Mouse (Mus musculus) NIH3T3 (cell line): ENCODE data around the gene Pramel7.
"Not testable (repeated sequence)": the region's sequence is repeated elsewhere in the genome, so short reads cannot be mapped to it uniquely, and the experiment has no call there.

Source experiments
- DNase-seq: peaks from one replicate; pipeline ENCODE4 v3.0.0-alpha.2; 2012; ENCODE audit warnings: low read depth

Gene Pramel7

DNA sequence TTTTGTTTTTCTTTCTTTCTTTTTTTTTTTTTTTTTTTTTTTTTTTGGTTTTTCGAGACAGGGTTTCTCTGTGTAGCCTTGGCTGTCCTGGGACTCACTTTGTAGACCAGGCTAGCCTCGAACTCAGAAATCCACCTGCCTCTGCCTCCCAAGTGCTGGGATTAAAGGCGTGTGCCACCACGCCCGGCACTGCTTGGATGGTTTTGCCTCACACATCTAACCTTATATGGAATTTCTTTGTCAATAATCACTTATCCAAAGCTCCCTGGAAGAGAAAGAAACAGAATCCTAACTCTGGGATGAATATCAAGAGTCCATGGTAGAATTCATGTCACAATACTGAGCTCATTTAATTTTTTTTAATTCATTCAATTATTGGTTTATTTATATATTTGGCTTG, at the start of gene Pramel7:
Gene Pramel7, minus strand, starts transcription at position 101 of the 400 bp plus-strand sequence.
- not testable (repeated sequence) for DNase-seq

DNA sequence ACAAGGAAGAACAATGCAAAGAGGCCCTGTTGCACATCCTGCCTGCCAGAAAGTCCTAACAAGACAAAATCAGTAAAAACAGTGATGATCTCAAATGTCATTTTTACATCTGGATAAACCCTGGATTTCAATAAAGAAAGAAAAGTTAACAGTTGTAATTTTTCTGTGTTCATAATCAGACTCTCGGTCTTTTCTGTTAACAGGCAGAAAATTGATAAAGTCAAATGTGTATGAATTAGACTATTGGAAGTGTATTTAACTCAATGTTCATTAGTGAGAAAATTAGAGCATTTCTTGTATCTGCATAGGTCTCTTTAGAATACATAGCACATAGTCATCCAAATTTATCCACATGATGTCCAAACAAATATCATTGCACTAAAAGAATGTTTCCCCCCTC, 48.5 kb upstream of the Pramel7 start, which contains the start of gene Olfr1128:
Gene Olfr1128, minus strand, starts transcription at position 101 of the 400 bp plus-strand sequence.
- DNase-seq: no peak

DNA sequence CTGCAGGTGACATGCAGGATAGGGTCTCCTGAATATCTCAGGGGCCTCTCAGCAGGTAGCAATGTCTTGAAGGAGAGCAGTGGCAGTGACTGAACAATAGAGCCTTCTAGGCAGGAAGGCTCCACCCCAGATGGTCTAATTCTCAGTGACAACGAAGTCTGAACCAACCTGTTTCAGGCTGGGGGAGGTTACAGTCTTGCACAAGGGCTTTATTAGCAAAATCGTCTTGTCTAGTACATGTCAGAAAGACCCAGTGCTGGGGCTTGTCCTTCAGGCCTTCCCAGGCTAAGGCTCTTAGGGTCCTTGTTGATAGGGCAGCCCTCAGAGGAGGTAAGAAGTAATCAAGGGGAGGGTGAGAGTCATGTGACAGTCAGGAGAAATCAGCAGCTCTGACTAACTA, 37.9 kb upstream of the Pramel7 start:
- no peak for DNase-seq

DNA sequence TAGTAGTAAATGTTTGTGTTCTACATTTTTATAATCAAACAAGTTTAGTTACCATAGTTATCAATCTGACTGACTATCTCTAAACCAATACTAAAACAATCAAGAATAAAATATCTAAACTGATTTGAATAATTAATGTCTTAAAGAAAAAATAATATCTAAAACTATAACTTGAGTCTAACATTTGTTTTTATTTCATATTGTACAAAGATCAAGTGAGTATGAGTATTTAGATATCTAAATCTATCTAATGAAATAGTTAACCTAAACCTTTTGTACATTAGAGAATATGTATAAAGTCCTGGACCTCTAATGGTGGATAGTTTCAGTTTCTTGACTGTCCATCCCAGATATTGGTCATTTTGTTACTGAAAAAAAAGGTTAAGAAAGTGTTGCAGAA, 34.6 kb upstream of the Pramel7 start, which contains the start of gene Olfr153:
Gene Olfr153, plus strand, starts transcription at position 301 of the 400 bp plus-strand sequence.
- DNase-seq: no peak

DNA sequence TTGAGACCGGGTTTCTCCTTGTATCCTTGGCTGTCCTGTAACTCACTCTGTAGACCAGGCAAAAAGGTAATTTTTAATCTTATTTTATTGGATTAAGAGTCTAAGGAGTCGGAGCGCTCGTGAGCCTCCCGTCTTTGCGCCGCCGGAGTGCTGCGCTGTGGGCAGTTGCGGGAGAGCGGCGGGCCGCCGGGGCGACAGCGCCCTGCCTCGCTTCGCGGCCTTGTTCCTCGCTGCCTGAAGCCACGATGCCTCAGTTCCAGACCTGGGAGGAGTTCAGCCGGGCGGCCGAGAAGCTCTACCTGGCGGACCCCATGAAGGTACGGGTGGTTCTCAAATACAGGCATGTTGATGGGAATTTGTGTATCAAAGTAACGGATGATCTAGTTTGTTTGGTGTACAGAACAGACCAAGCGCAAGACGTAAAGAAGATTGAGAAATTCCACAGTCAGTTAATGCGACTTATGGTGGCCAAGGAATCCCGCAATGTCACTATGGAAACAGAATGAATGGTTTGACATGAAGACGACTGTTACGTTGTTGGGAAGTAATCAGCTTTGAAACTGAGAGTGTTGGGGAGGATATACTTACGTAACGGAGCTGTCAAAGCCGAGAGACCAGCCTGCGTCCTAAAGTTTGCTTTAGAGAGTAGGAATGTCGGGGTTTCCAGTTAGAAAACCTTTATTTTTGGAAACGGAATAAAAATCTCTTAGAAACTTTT, 29.2 kb upstream of the Pramel7 start:
- not testable (repeated sequence) for DNase-seq

DNA sequence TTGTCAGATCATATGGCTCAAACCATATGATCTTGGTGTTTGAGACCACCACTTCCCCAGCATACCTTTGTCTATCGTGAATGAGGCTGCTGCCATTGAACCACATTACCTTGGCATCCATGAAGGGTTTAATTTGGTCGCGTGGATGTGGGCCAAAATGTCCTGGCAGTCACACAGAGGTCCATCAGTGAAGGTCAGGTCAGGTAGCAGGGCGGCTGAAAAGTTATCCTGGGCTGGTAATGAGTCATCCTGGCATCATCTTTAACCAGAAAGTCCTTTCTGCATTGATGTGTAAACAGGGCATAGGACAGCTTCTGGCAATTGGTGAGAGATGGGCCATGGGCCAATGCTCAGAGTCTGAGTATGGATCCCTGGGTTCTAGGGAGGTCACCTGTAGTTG, 23.8 kb upstream of the Pramel7 start:
- no peak for DNase-seq

DNA sequence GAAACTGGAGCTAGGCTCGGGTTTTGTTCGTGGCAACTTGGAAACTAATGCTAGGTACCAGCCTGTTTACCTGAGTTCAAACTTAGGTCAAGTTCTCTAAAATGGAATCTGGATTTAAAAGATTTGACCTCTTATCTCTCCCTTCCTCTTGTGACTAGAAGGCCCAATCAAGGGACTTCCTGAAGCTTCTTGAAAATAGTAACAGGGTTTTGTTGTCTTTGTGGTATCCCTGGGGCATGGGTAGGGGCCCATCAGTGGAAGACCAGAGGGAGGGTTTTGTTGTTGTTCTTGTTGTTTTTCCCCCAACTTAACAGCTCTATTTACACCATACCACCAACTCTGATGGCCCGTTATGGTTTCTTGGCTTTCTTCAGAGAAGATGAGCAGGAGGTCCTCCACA, 19.7 kb upstream of the Pramel7 start:
- DNase-seq: no peak

DNA sequence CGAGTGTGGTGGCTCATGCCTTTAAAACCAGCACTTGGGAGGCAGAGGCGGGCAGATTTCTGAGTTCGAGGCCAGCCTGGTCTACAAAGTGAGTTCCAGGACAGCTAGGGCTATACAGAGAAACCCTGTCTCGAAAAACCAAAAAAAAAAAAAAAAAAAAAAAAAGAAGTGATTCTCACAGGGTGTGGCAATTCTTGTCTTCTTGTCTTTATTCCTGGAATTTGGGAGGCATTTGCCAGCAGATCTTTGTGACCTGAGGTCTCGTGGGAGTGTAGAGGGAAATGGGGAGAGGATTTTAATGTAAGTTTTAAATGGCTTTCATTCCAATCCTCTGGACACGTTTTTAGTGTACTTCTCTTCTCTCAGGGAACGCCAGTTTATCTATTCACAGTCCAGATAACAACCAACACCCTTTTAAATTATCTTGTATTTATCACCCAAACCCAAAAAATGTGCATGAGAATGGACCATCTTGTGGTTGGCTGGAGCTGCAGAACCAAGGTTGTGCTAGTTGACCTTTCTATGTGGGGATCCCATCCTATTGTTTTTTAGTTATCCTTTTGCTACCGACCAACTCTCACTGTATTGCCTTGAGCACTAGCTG, 18.7 kb upstream of the Pramel7 start:
- DNase-seq: no peak

DNA sequence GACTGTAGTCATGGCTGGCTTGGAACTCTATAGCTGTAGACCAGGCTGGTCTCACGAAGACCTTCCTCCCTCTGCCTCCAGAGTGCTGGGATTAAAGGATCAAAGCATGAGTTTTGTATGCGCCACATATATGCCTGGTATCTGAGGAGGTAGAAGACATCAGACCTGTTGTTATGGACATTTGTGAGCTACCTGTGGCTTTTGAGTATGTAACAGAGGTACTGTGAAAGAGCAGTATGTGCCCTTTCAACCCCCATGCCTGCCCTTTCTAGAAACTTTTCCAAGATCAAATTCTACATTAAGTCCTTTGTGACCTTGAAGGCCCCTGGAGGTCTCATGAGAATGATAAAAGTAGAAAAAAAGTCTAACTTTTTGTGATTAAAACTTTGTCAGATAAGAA, 18.2 kb upstream of the Pramel7 start:
- DNase-seq: no peak

DNA sequence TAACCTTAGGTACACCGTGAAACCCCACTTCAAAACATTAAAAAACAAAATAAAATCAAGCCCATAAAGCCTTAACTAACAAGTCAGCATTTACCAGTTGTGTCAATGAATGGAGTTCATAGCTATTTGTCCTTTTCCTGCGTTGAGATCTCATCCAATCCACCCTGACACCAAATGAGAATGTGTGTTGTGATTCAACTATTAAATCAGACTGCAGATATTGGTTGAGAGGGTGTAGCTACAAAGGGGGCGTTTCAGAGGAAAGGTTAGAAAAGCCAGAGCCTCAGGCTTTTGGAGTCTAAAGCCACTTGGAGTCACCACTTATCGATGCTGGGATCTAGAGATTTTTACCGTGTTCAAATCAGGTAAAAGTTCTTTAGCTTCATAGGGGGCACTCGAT, 9.4 kb upstream of the Pramel7 start, which contains the start of gene Pramel6:
Gene Pramel6, plus strand, starts transcription at position 301 of the 400 bp plus-strand sequence.
- DNase-seq: no peak

DNA sequence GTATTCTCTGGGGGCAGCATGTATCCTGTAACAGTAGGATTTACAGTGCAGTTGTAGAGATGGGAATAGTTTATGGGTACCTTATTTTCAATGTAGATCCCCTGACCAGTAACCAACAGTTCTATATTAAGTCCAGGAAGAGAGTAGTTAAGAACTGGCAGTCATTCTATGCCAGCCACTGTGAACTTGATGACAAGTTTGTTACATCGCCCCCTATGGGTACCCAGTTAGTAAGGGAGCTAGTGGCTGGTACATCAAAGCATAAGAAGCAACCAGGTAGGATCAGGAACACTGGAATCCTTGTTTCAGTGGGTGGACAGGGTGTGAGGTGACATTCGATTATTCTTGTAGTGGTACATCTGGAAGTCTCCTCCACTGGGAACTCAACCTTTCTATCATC, 14.6 kb downstream of the Pramel7 start:
- no peak for DNase-seq

DNA sequence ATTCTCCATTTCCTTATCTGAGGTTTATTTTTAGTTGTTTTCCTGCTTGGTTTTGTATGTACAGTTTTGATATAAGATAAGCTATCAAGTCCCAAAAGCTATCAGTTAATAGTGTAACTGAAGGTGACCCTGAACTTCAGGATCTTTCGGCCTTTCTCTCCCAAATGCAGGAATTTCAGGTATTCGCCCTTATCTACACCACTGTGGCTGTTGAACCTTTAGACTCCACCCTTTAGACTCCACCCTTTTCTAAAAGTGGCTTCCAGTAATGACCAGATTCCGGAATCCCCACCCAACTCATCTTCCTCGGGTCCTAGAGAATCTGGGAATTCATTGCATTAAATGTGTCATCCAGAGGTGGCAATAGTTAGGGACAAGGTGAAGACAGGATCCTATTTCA, 15.7 kb downstream of the Pramel7 start:
- DNase-seq: no peak

DNA sequence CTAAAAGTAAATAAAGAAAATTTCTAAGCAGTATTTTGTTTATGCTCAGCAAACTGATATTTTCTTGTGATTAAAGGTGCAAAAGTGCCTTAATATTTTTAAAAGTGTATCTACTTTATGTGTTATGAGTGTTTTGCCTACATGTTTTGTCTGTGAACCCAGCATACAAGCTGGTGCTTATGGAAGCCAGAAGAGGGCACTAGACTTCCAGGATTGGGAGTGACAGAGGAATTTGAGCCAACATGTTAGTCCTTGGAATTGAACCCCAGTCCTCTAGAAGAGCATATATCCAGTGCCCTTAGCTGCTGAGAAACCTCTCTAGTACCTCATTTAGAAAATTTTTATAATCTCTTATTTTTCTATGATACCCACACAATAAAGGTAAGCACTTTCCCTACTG, 16.7 kb downstream of the Pramel7 start:
- DNase-seq: no peak

DNA sequence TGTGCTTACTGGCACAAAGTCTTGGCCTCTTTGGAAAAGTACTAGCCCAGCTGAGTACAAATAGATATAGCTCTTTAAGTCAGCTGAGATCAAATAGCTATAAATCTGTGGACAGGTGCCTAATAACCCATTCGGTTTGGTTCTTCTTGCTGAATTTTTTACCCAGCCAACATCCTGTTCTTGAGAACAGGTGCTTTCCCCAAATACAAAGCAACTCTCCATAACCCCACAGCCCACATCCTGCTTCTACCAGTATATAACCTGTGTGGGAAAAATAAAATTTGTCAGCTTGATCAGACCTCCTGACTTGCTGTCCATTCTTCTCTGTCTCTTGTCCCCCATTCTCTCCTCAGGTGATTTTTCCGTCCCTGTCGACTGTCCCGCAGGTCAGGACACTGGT, 35.1 kb downstream of the Pramel7 start:
- DNase-seq: no peak

DNA sequence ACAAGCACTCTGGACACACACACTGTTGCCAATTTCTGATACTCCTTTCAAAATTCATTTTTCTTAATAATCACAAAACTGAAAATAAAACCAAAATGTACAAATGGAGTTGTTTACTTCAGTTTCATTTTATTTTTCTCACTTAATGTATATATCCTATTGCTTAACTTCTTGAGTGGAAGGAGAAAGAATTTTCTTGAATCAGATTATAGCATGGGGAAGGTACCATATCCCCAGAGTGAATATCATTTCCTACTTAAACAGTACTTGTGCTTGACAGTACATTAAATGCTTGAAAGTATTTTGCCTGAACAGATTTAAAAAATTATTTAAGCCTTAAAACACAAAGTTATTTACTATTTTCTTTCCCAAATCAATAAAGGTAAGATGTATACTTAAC, 43.2 kb downstream of the Pramel7 start, which contains the start of gene Olfr1126:
Gene Olfr1126, plus strand, starts transcription at position 301 of the 400 bp plus-strand sequence.
- no peak for DNase-seq
